19 mouse cellular contexts compared by ENCODE assay signal in the genomic region with DNA sequence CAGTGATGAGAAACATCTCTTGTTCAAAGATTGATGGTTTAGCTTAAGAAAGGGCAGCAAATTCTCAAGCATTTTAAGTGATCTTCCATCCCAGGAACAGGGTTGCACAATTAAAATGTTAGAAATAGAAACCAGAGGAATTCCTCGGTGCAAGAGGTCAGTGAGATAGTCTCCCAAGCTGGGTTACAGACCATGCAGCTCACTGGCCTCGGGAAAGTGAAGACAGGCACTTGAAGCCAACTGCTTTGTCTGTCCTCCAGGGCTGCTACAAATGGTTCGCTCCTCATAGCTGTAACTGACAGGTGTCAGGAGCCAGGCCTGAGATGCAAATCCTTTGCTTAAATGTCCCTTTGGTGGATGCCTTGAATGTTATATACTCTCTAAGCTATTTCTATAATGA.
DNase-seq lines count a peak whose midpoint lies in the region; ATAC-seq lines count a peak whose summit lies in the region.
"Had no signal": no experiment of that assay in that cellular context is flagged by ENCODE, and none has a peak within 500 bp of the region (broad histone marks: within the 10 kb centered on the region; RNA-seq: fewer than 3 reads in every experiment).

No protein-coding gene starts in this region.

- no peak overlapping the region for H3K9ac ChIP-seq in kidney, embryonic 15.5 days
- H3K9ac ChIP-seq in heart, embryonic 13.5 days, result no peak overlapping the region
- H3K9ac ChIP-seq: forebrain, embryonic 12.5 days; liver, embryonic 12.5 days; lung, embryonic 14.5 days had no signal

- H3K4me1 ChIP-seq in kidney, embryonic 15.5 days, result 0 out of 2 replicates have a peak, but pooled peaks cover 3% of the 10 kb centered on the region
- H3K4me1 ChIP-seq in heart, embryonic 13.5 days, result peaks cover 15% of the 10 kb centered on the region
- H3K4me1 ChIP-seq: embryonic facial prominence, embryonic 10.5 days; forebrain, embryonic 12.5 days; liver, embryonic 12.5 days had no signal

- no peak overlapping the region for H3K27ac ChIP-seq in kidney, embryonic 15.5 days
- H3K27ac ChIP-seq in heart, embryonic 13.5 days (replicated peaks), result peak overlapping the region; percentile 55; the same call in 1 of the 2 replicates
- H3K27ac ChIP-seq: embryonic facial prominence, embryonic 10.5 days; forebrain, embryonic 12.5 days; limb, embryonic 10.5 days; liver, embryonic 12.5 days had no signal

- H3K4me2 ChIP-seq in kidney, embryonic 15.5 days, result no peak overlapping the region
- H3K4me2 ChIP-seq in heart, embryonic 13.5 days, result no peak overlapping the region
- H3K4me2 ChIP-seq: forebrain, embryonic 12.5 days; liver, embryonic 12.5 days; lung, embryonic 14.5 days had no signal

- no peaks in the 10 kb centered on the region for H3K36me3 ChIP-seq in kidney, embryonic 15.5 days
- H3K36me3 ChIP-seq in heart, embryonic 13.5 days, result no peaks in the 10 kb centered on the region
- H3K36me3 ChIP-seq: embryonic facial prominence, embryonic 10.5 days; forebrain, embryonic 12.5 days; limb, embryonic 10.5 days; liver, embryonic 12.5 days had no signal

- no peaks in the 10 kb centered on the region for H3K9me3 ChIP-seq in kidney, embryonic 15.5 days (replicated peaks)
- no peaks in the 10 kb centered on the region for H3K9me3 ChIP-seq in heart, embryonic 13.5 days
- H3K9me3 ChIP-seq: embryonic facial prominence, embryonic 10.5 days; forebrain, embryonic 12.5 days; limb, embryonic 10.5 days; liver, embryonic 12.5 days had no signal

- H3K27me3 ChIP-seq in kidney, embryonic 15.5 days, result no peaks in the 10 kb centered on the region
- H3K27me3 ChIP-seq in heart, embryonic 13.5 days (replicated peaks), result no peaks in the 10 kb centered on the region
- H3K27me3 ChIP-seq: forebrain, embryonic 12.5 days; liver, embryonic 12.5 days had no signal

- DNase-seq in gastrocnemius, postnatal 25 days, result peak; percentile 10
- DNase-seq in gastrocnemius, adult 8-10 months (ENCODE audit: low spot score in 2 of 2), result no peak
- DNase-seq in kidney, postnatal 14 days, result peak; percentile 18
- DNase-seq in adipocyte (ENCODE audit: low spot score), result peak; percentile 54
- no peak for DNase-seq in urinary bladder, adult 2 months (ENCODE audit: low spot score)
- DNase-seq: B cell, adult 2 months; cerebellum, adult 8-10 months; lung, embryonic 14.5 days; lung, postnatal 36 days; right cerebral cortex, postnatal 25 days; thymus, postnatal 4 days had no signal

- H3K4me3 ChIP-seq in kidney, embryonic 15.5 days (replicated peaks), result no peak overlapping the region
- no peak overlapping the region for H3K4me3 ChIP-seq in heart, embryonic 13.5 days
- H3K4me3 ChIP-seq: embryonic facial prominence, embryonic 10.5 days; forebrain, embryonic 12.5 days; limb, embryonic 10.5 days; liver, embryonic 12.5 days had no signal

- WGBS in kidney, embryonic 15.5 days, result 70% methylated on average over 3 of the region's 3 CpGs
- WGBS in heart, embryonic 13.5 days, result 15% methylated on average over 3 of the region's 3 CpGs

- no peak for ATAC-seq in kidney, embryonic 15.5 days (replicated peaks; ENCODE audit: low FRiP score)
- no peak for ATAC-seq in heart, embryonic 13.5 days (ENCODE audit: extremely low read depth, insufficient number of reproducible peaks, low FRiP score, low TSS enrichment)
- ATAC-seq: hindbrain, embryonic 16.5 days; intestine, postnatal 0 days; liver, embryonic 12.5 days had no signal

Comparison
In these comparisons a context has a peak if more than half of its experiments do, and no peak if none do; other contexts are left out.
1. DNase-seq: peak in gastrocnemius, postnatal 25 days (single experiment), kidney, postnatal 14 days (single experiment) and adipocyte (single experiment); none in gastrocnemius, adult 8-10 months (0 of 2) and urinary bladder, adult 2 months (single experiment).